Mouse (Mus musculus) testis, postnatal 10 days (tissue): ENCODE results near the gene Olfr1494.

ENCODE experiments used
- DNase-seq: peaks from one replicate; pipeline ENCODE4 v3.0.0; 2021; ENCODE audit warnings: low spot score

The Olfr1494 gene

DNA sequence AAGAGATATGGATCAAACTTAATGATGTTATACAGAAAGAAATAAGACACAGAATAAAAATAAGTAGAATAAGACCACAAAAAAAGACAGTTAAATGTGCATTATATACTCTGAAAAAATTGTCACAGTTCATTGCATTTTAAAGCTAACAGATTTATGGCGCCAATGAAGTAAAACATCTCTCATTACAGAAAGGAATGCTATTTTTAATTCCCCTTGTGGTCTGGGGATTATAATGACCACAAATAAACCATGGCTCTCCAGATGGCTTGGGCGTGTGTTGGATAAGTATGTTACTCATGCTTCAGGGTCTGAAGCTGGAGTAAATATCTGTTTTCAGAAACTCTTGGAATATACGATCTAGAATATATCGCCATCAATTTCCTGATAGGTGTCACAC lies at the start of gene Olfr1494:
TSS of gene Olfr1494 (plus strand) at position 301 of the 400 bp plus-strand sequence.
- no peak for DNase-seq

DNA sequence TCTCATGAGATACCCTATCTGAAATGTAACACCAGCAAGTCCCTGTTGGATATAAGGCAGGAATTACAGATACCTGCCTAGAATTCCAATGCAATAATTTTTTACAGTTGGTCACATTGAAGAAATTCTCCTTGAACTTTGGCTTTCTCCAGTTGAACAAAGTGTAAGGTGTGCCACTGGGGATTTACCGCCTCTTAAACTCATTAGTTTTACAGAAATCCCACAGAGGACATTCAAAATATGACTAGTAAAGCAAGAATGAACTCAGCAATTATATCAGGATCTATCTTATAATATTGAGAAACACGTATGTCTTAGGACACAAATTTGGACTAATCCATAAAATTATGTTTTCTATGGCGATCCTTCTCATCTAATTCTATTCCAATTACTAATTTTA lies 42.6 kb upstream of the Olfr1494 start, which contains the start of gene Olfr1491:
TSS of gene Olfr1491 (plus strand) at position 301 of the 400 bp plus-strand sequence.
- DNase-seq = no peak

DNA sequence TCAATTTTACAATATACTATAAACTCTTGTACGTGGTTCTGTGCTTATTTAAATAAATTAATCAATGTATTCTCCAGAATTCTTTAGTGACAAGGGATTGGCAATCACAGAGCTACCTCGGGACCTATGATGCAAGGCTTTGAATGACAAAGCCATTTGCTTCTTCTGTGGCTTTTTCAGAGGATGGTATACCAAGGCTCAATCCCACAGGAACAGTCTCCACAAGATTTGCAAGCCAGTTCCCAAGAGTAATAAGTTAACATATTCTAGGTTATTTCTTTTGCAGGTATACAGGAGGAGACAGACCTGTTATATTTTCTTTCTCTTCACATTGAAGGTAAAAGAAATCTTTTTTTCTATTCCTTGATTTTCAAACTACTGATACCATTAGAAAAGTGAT lies 16.6 kb upstream of the Olfr1494 start, which contains the start of gene Olfr1493-ps1:
TSS of gene Olfr1493-ps1 (plus strand) at position 301 of the 400 bp plus-strand sequence.
- DNase-seq = no peak

DNA sequence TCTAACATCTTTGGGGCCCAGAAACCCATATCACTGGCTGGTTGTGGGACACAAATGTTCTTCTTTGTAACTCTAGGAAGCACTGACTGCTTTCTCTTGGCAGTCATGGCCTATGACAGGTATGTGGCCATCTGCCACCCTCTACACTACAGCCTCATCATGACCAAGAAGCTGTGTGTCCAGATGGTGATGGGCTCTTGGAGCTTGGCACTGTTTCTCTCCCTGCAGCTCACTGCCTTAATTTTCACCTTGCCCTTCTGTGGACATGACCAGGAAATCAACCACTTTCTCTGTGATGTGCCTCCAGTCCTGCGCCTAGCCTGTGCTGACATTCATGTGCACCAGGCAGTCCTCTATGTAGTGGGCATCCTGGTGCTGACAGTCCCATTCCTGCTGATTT lies 9.8 kb downstream of the Olfr1494 start:
- DNase-seq = no peak

DNA sequence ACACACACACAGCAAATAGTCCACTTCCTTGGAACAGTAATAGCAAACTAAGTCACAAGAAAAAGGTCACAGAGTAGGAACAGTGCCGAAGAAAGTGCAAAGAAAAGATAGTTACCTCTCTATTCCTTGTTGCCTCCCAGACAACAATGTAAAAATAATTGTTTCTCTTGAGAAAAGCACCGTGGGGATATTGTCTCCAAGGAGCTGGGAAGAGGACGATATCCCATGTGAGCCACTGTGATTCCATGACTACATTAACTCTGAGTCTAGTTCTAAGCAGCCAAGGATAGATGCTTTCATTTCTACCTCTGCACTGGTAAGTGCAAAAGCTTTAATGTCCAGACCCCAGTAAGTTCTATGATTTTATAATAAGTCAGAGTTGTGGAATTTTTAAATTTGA lies 24.8 kb downstream of the Olfr1494 start, which contains the start of gene Olfr1495:
TSS of gene Olfr1495 (plus strand) at position 301 of the 400 bp plus-strand sequence.
- no peak for DNase-seq

- DNase-seq = no peak
These were observed 29.2 kb downstream of the Olfr1494 start for GRCm38 (mm10) chr19:13768565-13769276.

GRCm38 (mm10) chr19:13777578-13777977 lies 38.0 kb downstream of the Olfr1494 start, which contains the start of gene Olfr1496:
Olfr1496 (plus strand) TSS chr19:13777878.
- no peak for DNase-seq

DNA sequence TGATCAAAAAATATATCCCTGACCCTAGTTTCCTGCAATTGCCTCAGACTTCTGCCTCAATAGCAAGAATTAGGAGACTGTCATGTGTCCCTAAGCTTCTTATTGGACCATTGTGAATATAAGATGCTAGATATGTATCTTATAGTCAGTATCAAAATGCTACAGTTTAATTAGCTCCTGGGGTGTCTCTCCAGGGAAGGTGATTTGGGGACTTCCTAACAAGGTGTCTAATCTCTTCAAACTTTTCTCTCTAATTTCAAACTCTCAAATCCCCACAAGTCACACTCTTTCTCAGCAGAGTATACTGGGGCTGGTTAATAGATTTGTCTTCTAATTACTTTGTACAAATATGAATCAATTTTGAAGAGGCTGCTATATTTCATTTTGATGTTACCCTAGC lies 58.6 kb downstream of the Olfr1494 start, which contains the start of gene Olfr1497:
TSS of gene Olfr1497 (minus strand) at position 101 of the 400 bp plus-strand sequence.
- DNase-seq = no peak
